ENCODE assay signal across 8 mouse cellular contexts in genomic region chr2:102400605-102401351, GRCm38 (mm10). TPM values are rescaled to one million over a fixed set of nuclear protein-coding genes. Genes with fewer than 3 reads are reported as not detected.
DNase-seq lines count a peak whose midpoint lies in the region; ATAC-seq lines count a peak whose summit lies in the region.

No protein-coding gene starts in this region.

- H3K27me3 ChIP-seq in heart, embryonic 14.5 days (ENCODE audit: control insufficient read depth, insufficient read depth, low read length) = no peaks in the 10 kb centered on the region
- no peaks in the 10 kb centered on the region for H3K27me3 ChIP-seq in liver, embryonic 12.5 days (replicated peaks)
- no peaks in the 10 kb centered on the region for H3K27me3 ChIP-seq in splenic B cell, adult 2 months (ENCODE audit: control insufficient read depth, insufficient read depth, low read length, poor library complexity, severe bottlenecking)

- H3K27ac ChIP-seq in heart, embryonic 14.5 days (replicated peaks in 1 of 2; ENCODE audit: control insufficient read depth in 1 of 2, insufficient read depth in 1 of 2, low read depth in 2 of 2, low read length in 2 of 2) = peak overlapping the region; percentile 85 to 95
- peak overlapping the region; percentile 89 for H3K27ac ChIP-seq in liver, embryonic 12.5 days

- peak overlapping the region; percentile 92 for H3K9ac ChIP-seq in heart, embryonic 14.5 days (ENCODE audit: low read length)
- H3K9ac ChIP-seq in liver, embryonic 12.5 days = peak overlapping the region; percentile 81

- ATAC-seq in CD4-positive, CD25-positive, alpha-beta regulatory T cell, adult 4 months = peak; percentile 82
- ATAC-seq in heart, embryonic 14.5 days (ENCODE audit: insufficient number of reproducible peaks, insufficient read depth, low FRiP score, low read depth) = peak; percentile 92
- peak; percentile 92 for ATAC-seq in liver, embryonic 12.5 days

- under 1% methylated on average over 71 of the region's 94 CpGs for WGBS in heart, embryonic 14.5 days
- under 1% methylated on average over 87 of the region's 94 CpGs for WGBS in liver, embryonic 12.5 days (ENCODE audit: insufficient replicate concordance)

- peaks cover 7 to 19% of the 10 kb centered on the region in 2 experiments for H3K4me1 ChIP-seq in heart, embryonic 14.5 days (ENCODE audit: control insufficient read depth in 2 of 2, insufficient read depth in 2 of 2, low read length in 2 of 2)
- peaks cover 43% of the 10 kb centered on the region for H3K4me1 ChIP-seq in liver, embryonic 12.5 days

- H3K4me2 ChIP-seq in heart, embryonic 14.5 days (ENCODE audit: low read length) = peak overlapping the region; percentile 90
- peak overlapping the region; percentile 94 for H3K4me2 ChIP-seq in liver, embryonic 12.5 days

- H3K4me3 ChIP-seq in heart, embryonic 14.5 days (ENCODE audit: control insufficient read depth in 1 of 2, insufficient read depth in 1 of 2, low read depth in 1 of 2, low read length in 2 of 2) = peak overlapping the region; percentile 72
- peak overlapping the region; percentile 69 for H3K4me3 ChIP-seq in liver, embryonic 12.5 days

- H3K36me3 ChIP-seq in heart, embryonic 14.5 days (ENCODE audit: control insufficient read depth, insufficient read depth, low read length) = no peaks in the 10 kb centered on the region
- peaks cover 8% of the 10 kb centered on the region for H3K36me3 ChIP-seq in liver, embryonic 12.5 days
- H3K36me3 ChIP-seq in splenic B cell, adult 2 months (ENCODE audit: control insufficient read depth, insufficient read depth, low read length, poor library complexity, severe bottlenecking) = no peaks in the 10 kb centered on the region

- H3K9me3 ChIP-seq in heart, embryonic 14.5 days (ENCODE audit: control insufficient read depth, low read length) = no peaks in the 10 kb centered on the region
- no peaks in the 10 kb centered on the region for H3K9me3 ChIP-seq in liver, embryonic 12.5 days (replicated peaks)

- DNase-seq in c-Kit-negative CD71-positive TER-119-positive erythroid progenitor cells, embryonic 14.5 days (ENCODE audit: low read depth, low spot score) = peak; percentile 15
- DNase-seq in fat pad, adult 2 months (ENCODE audit: extremely low read depth, low read depth, low spot score) = peak; percentile 23
- peak; percentile 92 for DNase-seq in kidney, postnatal 14 days
- DNase-seq in naive thymus-derived CD4-positive, alpha-beta T cell, adult 2 months (ENCODE audit: low read depth) = peak; percentile 87
- peak; percentile 87 for DNase-seq in splenic B cell, adult 2 months (ENCODE audit: low read depth, low spot score)

RNA-seq across cellular contexts. Expression of gene Trim44, which starts 6.8 kb away (rescaled TPM):
- 10 to 100 TPM in 1 of 2 experiments, 1 to 10 TPM in 1; 8.1 to 10.6 TPM for polyA plus RNA-seq in CD4-positive, CD25-positive, alpha-beta regulatory T cell, adult 4 months (2017; shearing (Covaris generic))
- polyA plus RNA-seq in heart, embryonic 14.5 days (2014; fragmentation: Nextera tagmentation; extraction: Ambion mirVana) = 33.0 and 35.0 TPM in 2 replicates
- polyA plus RNA-seq in liver, embryonic 12.5 days (2016; fragmentation: Nextera tagmentation; extraction: Ambion mirVana) = 21.2 and 21.3 TPM in 2 replicates

RNA-seq across cellular contexts. Expression of gene Fjx1, which starts 51.5 kb away (rescaled TPM):
- not detected for polyA plus RNA-seq in CD4-positive, CD25-positive, alpha-beta regulatory T cell, adult 4 months (2017; shearing (Covaris generic))
- polyA plus RNA-seq in heart, embryonic 14.5 days (2014; fragmentation: Nextera tagmentation; extraction: Ambion mirVana) = 1.8 and 2.3 TPM in 2 replicates
- polyA plus RNA-seq in liver, embryonic 12.5 days (2016; fragmentation: Nextera tagmentation; extraction: Ambion mirVana) = 2.6 and 2.9 TPM in 2 replicates

Comparison
In these comparisons a context has a peak if more than half of its experiments do, and no peak if none do; other contexts are left out.
1. Peak in every context shown above with its lines: DNase-seq, ATAC-seq, H3K4me3 ChIP-seq and H3K27ac ChIP-seq.
2. DNase-seq: peak in every context shown above with its lines; median percentile 92 in kidney, postnatal 14 days; 87 in naive thymus-derived CD4-positive, alpha-beta T cell, adult 2 months; 87 in splenic B cell, adult 2 months; 23 in fat pad, adult 2 months; 15 in c-Kit-negative CD71-positive TER-119-positive erythroid progenitor cells, embryonic 14.5 days.